Mouse (Mus musculus) liver, postnatal 0 days (tissue): ENCODE measurements around the gene BC003965.

Source experiments
- CTCF ChIP-seq: sonication (generic); IDR thresholded peaks from 2 replicates; pipeline ENCODE4 v1.5.1; 2016; ENCODE audit warnings: antibody characterized with exemption, low read depth
- EP300 ChIP-seq: IDR thresholded peaks from 2 replicates; pipeline ENCODE4 v1.6.1; 2016; ENCODE audit warnings: antibody characterized with exemption, low read depth, mild to moderate bottlenecking

GRCm38 (mm10) chr17:25138803-25139202, 45.6 kb upstream of the BC003965 start:
- no peak for TF ChIP-seq EP300
- no peak for TF ChIP-seq CTCF
